Mouse (Mus musculus) testis, postnatal 10 days (tissue): ENCODE data around the gene Gm973.

Experiments used
- DNase-seq: peaks from one replicate; pipeline ENCODE4 v3.0.0; 2021; ENCODE audit warnings: low spot score

Gm973 gene

DNA sequence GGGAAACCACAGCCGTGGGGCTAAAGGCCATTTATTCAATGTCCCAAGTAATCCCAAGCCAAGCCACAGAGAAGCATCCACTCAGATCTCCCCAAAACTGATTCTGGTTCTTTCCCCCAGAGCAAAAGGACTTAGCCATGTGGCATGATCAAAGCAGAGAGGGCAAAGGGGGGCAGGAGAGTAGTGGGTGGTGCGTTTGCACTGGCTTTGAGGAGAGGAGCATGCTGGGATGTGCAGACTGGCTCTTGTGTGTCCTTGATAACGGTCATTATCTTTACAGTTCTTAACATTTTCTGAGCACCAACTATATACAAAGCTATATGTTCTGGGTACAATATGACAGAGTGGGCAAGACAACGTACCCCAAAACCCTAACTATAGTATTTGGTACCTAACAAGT lies 23.6 kb upstream of the Gm973 start:
- DNase-seq = no peak

DNA sequence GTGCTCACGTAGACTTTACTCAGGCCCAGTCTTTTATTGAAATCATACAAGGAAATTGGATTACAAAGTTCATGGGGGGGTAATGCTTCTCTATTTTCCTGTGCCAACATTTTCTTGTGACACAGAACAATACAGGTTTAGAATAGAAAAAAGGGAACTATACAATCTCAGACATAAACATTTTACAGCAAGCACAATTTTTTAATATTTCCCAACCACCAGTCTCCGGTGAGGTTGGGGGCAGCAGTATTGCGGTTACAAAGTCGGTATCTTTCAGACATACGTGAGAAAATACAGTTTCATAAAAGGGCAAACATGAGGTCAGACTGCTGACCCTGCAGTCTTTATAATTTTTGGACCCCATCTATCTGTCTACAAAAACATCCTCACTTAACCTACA lies 20.1 kb upstream of the Gm973 start:
- DNase-seq = no peak

DNA sequence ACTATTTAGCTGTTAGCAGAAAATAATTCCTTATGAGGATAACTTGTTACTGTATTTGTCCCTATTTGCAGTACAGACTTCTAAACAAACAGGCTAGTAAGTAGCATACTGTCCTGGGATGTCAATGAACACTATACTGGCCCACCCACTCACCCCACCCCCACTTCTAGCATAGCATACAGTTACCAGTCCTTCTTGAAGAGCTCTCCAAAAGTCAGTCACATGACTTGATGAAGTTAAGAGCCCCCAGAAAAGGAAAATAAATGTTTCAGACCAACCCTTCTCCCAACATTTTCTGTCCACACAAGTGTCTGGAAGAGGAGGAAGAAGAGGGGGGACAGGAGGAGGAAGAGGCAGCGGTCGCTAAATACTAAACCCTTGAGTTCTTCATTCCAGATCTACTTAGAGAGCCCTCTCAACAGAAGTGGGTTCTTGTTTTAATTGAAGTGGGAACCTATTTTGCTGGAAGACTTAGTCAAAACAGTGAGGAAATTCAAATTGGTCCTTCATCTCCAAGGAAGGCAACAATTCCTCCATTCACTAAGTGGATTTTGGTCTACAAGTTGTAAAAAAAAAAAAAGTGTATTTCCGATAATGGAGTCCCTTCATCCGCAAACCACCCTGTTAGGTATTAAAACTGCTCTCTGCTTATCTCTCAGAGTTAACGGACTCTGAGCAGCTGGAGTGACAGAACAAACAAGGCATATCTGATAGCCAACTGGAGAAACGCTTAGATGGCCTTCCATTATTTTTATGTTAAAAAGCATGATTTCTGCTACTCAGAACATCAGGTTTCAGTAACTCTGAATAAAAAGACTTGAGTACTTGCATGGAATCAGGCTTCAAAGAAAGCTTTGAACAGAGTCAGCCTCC lies 18.1 kb upstream of the Gm973 start:
- DNase-seq = no peak

- DNase-seq = no peak
Measured at GRCm38 (mm10) chr1:59499327-59499726, 16.7 kb upstream of the Gm973 start.

DNA sequence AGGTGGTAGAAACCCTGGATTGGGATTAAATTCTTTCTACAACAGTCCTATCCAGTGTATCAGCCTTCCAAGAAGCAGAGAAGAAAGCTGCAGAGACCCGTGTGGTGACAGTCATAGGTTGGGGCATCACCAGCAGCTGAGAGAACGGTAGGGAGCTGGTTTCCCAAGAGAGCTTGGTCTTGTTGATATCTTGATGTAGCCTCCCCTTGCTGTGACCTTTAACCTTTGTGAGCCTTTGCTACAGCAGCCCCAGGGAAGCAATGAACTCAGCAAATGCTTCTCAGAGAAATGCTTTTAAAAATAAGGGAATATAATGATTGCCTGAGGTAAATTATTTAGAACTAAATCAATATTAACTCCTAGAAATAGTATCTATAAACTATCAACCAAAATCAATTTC lies 13.7 kb upstream of the Gm973 start:
- DNase-seq = no peak

DNA sequence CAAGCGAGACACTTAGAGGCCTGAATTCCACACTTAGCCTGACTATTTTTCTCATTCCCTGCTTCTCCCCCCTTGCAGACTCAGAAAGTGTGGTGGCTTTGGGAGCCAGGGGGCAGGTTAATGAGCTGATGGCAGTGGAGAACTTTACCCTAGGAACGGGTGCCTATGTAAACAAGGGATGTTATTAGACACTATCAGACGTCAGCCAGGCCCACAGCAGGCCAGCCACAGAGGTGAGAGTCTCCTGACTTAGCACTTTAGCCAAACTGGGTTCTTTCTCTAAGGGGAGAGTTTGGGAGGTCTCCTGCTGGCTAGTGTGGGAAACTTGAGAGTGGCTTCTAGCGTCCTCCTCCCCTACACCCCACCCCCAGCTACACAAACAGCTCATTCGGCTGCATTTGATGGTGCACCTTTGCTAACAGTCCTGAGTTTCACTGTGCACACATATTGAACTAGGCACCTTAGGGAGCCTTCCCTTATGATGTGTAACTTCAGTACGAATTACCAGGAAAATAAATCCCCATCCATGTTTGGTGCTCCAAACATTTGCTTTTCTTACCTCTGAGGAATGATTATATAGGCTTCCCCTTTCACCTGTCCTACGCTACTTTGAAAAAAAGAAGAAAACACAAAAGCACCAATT lies 12.3 kb upstream of the Gm973 start:
- no peak for DNase-seq

- DNase-seq = no peak
Measured at GRCm38 (mm10) chr1:59504302-59504700, 11.8 kb upstream of the Gm973 start.

DNA sequence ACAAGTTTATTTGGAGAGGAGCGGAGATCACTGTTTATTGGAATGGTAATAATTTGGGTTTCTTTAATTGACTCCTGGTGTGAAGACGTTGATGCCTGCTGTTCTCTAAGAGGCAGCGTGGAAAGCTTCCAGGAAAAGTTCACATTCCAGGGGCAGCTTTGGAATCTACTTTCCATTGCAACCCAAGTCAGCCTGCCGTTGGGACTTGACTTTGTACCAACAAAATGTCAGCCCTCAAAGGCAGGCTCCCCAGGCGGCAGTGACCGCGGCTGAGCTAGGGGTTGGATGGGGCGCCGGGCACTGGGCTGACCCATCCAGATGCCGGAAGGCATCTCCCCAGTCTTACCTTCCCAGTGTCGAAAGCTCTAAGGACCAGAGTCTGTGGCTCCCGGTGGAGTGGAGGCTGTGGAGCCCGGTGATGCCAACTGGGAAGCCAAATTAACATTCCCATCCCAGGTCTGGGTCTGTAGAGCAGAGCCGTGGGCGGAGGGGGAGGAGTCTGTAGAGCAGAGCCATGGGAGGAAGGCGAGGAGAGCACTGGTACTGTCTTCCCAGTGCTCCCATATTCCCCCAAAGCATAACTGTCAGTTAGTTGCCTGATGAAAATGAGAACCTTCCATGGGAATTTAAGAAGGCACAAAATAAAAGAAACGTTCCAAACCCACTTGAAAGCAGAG lies 7.5 kb upstream of the Gm973 start:
- DNase-seq = no peak

GRCm38 (mm10) chr1:59511566-59512270 lies 4.3 kb upstream of the Gm973 start:
- DNase-seq = no peak

GRCm38 (mm10) chr1:59520226-59520837 lies 4.3 kb downstream of the Gm973 start:
- DNase-seq = no peak

GRCm38 (mm10) chr1:59522456-59522855 lies 6.4 kb downstream of the Gm973 start:
- no peak for DNase-seq

DNA sequence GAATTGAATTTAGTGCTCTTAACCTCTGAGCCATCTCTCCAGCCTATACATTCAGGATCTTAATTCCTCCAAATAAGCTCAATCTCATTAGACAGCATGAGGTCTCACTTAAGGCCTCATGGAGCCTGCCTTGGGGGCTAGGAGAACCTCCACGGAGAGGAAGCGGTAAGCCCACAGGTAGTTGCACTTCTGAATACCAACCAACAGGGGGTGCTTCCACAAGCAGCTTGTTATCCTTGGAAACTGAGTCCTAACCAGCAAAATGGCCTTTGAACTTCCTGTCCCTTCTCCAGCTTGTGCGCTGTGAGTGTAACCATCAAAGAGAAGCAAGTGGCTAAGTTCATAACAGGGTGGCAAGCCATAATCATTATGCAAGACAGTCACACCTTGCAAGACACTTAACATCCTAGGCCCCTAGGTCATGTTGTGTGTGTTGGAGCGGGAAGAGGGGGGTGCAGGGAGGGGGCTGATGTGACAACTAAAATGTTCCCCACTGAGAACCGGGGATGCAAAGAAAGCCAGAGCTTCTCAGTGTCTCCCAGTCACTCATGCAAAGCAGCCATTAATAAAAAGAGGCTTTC lies 7.4 kb downstream of the Gm973 start:
- no peak for DNase-seq

GRCm38 (mm10) chr1:59524071-59524470 lies 8.0 kb downstream of the Gm973 start:
- DNase-seq = no peak

- DNase-seq = no peak
Measured at GRCm38 (mm10) chr1:59524759-59525158, 8.7 kb downstream of the Gm973 start.

DNA sequence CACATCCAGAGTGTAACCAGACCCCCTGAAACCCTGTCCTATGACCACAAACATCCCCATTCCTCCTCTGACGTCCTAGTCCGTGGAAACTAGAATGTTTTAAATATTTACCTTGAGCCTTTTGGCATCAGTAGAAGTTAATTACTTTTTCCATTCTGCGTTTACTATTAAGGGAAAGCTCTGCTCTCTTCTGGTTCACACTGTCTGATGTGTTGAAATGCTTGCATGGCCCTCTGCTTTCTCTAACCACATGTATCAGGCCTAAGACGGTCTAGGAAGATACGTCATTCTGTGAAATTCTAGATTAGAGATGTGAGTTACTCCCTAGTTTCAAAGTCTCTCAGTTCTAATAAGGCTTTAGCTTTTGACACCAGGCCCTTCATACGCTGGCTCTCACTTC lies 11.2 kb downstream of the Gm973 start:
- DNase-seq = no peak

DNA sequence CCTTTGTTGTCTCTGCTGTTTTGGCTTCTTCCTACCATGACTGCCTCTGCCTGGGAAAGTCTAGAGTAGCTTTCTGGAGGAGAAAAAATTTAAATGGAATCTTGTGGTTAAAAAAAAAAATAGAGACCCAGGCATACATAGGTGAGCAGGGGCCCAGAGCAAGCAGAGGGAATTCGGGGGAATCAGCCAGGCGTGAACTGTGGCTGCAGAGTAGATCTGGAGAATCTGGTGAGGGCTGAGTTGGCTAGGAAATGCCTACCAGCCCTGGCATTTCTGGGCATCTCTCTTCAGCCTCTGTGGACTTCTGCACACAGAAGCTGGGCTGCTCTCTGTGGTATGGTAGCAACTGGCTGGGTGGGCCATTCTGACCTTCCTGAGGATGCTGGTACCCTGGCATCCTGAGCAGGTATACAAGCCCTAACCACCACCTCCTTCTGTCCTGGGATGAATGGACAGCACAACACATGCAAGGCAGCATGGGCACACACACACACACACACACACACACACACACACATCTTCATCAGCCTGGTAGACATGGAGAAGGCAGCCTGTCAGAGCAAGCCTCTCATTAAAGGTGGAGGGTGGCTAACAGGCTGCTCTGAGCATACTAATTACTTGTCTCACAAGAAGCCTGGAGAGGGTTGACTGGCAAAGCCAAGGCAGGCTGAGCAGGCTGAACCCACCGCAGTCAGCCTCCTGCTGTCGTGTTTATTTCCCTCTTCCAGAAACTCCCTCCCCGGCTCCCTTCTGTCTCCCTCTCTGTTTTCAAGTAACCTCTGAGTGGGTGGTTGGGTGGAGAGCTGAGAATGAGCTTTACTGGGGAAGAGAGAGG lies 19.1 kb downstream of the Gm973 start:
- DNase-seq = no peak

DNA sequence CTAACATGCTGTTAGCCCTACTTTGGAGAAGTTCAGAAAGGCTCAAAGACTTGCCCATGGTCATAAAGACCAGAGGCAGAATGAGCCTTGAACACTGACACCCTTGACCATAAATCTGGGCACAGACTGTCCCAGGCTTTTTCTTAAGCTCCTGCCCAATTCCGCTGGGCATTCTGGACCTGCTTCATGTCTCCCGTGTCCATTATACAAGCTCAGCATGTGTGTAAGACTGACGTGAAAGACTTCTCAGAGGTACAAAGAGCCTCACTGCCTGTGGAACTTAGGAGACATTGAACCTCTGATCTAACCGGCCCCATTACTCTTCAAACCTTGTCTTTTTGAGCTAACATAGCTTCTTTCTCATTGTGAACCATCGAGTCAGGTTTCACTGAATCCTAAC lies 22.3 kb downstream of the Gm973 start:
- DNase-seq = no peak

DNA sequence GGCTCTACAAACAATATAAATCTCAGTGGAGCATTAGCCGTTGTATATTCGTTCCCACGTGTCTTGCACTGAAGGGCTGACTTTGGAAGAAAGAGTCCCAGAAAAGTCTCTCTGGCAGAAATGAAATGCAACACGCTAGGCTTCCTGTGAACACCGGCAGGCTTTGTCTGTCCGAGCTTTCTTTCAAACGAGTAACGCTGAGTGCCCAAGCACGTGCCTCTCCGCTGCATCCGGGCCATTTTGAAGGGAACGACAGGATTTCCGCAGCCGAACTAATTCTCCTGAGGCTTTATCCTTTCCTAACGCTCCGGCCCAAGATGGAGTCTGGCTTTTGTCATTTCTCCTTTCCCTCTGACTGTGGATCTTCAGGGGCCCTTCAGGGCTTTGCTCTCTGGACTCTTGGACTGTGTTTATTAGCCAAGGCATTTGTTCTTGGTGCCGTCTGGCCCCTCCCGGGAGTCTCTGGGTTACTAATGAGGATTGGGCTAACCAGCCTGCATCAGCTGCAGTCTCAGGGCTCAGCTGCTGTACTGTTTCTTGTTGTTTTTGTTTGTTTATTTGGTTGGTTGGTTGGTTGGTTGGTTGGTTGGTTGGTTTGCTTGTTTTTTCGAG lies 24.6 kb downstream of the Gm973 start:
- DNase-seq = no peak

DNA sequence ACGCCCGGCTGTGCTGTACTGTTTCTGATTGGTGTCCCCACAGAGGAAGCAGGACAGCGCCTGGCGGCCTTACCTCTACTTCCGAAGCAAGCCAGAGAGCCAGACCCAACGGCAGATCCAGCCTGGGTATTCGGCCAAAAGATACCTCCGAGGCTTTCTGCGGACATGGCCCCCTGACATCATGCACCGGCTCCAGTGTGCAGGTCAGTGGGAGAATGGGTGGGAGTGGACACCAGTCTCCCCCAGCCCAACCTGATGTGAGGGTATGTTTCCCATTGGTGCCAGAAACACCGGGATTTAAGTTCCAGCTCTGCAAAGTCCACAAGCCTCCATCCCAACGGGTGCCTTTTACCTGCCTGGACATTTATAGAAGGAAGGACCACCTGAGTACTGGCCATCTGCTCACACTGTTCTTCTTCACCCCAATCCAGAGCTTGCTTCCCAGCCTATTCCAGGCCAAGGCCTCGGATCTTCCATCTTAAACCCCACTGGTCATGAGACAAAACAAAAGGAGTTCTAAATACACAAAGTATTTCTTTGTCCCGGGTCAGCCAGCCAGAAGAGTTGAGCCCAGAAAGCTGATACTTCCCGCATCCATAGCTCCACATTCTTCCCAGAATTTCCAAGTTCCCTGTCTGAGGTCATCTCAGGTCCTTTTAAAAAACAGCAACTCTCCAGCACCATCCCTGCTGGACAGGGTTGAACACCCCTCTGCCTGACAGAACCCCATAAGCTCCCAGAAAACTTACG lies 25.4 kb downstream of the Gm973 start:
- DNase-seq = no peak

DNA sequence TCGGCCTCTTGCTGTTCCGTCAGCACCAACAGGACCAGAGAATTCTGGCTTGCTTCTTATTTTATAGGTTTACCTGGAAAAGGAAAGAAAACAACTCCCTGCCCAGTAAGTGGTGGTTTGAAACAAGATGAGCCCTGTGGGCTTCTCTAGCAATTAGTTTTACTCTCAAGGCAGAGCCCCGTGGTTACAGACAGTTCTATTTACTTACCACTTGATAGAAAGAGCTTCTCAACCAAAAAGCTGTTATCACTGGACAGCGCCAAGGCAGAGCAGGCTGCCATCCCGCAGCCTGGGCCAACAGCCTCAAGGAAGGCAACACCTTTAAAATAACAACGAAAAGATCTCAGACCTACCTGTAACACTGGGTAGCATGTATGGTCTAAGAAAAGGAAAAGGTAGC lies 26.2 kb downstream of the Gm973 start:
- DNase-seq = no peak
